Mouse (Mus musculus) hindbrain, postnatal 0 days (tissue): ENCODE data around the gene Ly6g6e. TPM values are rescaled to one million over a fixed set of nuclear protein-coding genes. Genes with fewer than 3 reads are reported as not detected.

Experiments used
- ATAC-seq: fragments of 200-750 bp; cut with Nextera tagmentation; 2 replicates; pipeline ENCODE4 v1.8.0; 2017; ENCODE audit warnings: mild to moderate bottlenecking, moderate TSS enrichment, moderate library complexity
- DNase-seq: peaks from one replicate; pipeline ENCODE4 v3.0.0-alpha.2; 2015; ENCODE audit warnings: low spot score
- H3K27ac ChIP-seq: fragments of 300-500 bp; sonication (generic); 2 replicates; pipeline ENCODE4 v1.5.1; 2014; ENCODE audit warnings: mild to moderate bottlenecking
- H3K27me3 ChIP-seq: fragments of 300-500 bp; sonication (generic); 2 replicates; pipeline ENCODE4 v1.6.1; 2014; ENCODE audit warnings: low read length, mixed read lengths; ENCODE audit not compliant: insufficient read depth
- H3K36me3 ChIP-seq: fragments of 300-500 bp; sonication (generic); 2 replicates; pipeline ENCODE4 v1.6.1; 2014; ENCODE audit warnings: low read length, mixed read lengths; ENCODE audit not compliant: insufficient read depth
- H3K4me1 ChIP-seq: fragments of 300-500 bp; sonication (generic); 2 replicates; pipeline ENCODE4 v1.6.1; 2014; ENCODE audit warnings: antibody characterized with exemption, low read length, mixed read lengths; ENCODE audit not compliant: insufficient read depth
- H3K4me2 ChIP-seq: fragments of 300-500 bp; sonication (generic); 2 replicates; pipeline ENCODE4 v1.6.1; 2014; ENCODE audit warnings: low read depth, mild to moderate bottlenecking, low read length, moderate library complexity, mixed read lengths
- H3K4me3 ChIP-seq: fragments of 300-500 bp; sonication (generic); 2 replicates; pipeline ENCODE4 v1.5.1; 2014; ENCODE audit warnings: low read length
- H3K9ac ChIP-seq: fragments of 300-500 bp; sonication (generic); replicated peaks from 2 replicates; pipeline ENCODE4 v1.6.1; 2014; ENCODE audit warnings: mild to moderate bottlenecking, low read length, moderate library complexity, mixed read lengths
- H3K9me3 ChIP-seq: fragments of 300-500 bp; sonication (generic); 2 replicates; pipeline ENCODE4 v1.6.1; 2016; ENCODE audit warnings: low read length, mixed read lengths
- CTCF ChIP-seq: IDR thresholded peaks from 2 replicates; pipeline ENCODE4 v1.5.1; 2016; ENCODE audit warnings: antibody characterized with exemption, control low read depth, low read depth
- WGBS: fragments of 180-500 bp; shearing (Covaris S2); extraction: QIAGEN DNeasy Blood & Tissue Kit; methylation state at CpG from one replicate; pipeline ENCODE4 v1.1.7; 2014; 5-methylcytosine and 5-hydroxymethylcytosine counted together
- polyA plus RNA-seq: library from polyadenylated mRNA; unstranded; fragments of >200 nt; fragmentation: Nextera tagmentation; extraction: Ambion mirVana; gene quantifications from 2 replicates; pipeline ENCODE4 v1.2.1, GENCODE M21; 2015
- total RNA-seq: library from RNA; depleted of rRNA; stranded (reverse); fragments of >200 nt; gene quantifications from 2 replicates; pipeline ENCODE4 v1.2.3, GENCODE M21; 2014

Gene Ly6g6e
- total and polyA plus RNA-seq, 2 experiments from 2014 or later, result 0.44 TPM; not detected in 1

DNA sequence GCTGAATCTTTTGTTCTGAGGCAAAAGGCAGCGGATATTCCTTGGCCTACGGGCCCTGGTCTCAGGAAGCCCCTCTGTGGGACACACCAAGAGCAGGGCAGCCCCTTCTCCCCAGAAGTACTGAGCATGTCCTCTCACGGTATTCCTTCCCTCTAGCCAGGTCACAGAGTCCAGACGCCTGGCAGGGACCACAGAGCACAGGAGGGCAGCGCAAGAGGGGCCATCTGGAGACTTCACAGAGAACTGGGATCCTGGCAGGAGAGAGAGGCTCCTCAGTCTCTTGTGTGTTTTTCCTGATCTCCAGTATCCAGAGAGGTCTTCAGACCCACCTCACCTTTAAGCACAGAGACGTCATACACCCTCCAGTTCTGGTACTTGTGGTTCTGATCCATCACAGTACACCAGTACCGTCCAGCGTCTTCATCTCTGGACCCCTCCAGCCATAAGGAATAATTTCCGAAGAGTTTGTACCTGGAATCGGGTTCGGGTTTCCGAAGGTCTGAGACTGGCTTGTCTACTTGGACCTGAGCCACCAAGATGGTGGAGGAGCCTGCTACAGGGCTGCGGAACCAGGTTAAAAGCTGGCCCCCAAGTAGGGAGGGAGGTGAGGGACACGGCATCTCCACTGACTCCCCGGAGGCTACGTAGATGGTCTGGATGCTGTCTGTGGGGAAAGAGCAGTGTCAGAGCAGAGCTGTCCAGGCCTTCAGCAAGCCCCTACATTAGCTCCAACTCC is 6.3 kb downstream of the Ly6g6e start:
- Histone ChIP-seq H3K9me3 (no peaks in the 10 kb centered on the region), H3K27ac (no peak overlapping the region), H3K4me2 (no peak overlapping the region), H3K4me3 (no peak overlapping the region), H3K36me3 (no peaks in the 10 kb centered on the region), H3K27me3 (no peaks in the 10 kb centered on the region), H3K4me1 (no peaks in the 10 kb centered on the region), H3K9ac (no peak overlapping the region)
- DNase-seq (no peak), ATAC-seq (no peak)
- no peak for TF ChIP-seq CTCF
- WGBS, result 87% methylated on average over 16 of the region's 16 CpGs

DNA sequence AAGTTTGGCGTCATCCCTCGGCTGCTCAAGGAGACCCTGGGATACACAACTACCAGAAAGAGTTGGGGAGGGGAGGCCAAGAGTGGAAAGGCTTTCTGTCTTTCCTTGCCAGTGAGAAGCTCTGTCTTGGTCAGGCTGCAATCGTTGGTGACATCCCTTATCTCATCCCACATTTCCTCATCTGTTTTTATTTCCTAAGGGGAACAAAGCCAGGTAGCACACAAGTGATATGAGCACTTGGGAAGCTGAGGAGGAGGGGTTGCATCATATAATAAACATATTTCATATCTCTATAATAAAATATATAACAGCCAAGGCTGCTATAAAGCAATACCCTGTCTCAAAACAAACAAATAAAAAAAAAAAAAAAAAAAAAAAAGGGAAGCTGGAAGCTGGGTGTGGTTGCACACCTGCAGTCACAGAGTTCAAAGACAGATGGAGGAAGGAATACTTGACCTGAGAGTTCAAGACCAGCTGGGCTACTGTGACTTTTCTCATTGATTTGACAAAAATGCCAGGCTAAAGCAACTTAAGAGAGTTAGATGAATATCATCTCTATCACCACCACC is 7.3 kb downstream of the Ly6g6e start:
- no peaks in the 10 kb centered on the region for H3K9me3 ChIP-seq
- ATAC-seq (no peak), DNase-seq (no peak)
- TF ChIP-seq CTCF, result no peak
- no peak overlapping the region for H3K4me2 ChIP-seq
- WGBS, result 78% methylated on average over 3 of the region's 3 CpGs
- H3K4me3 ChIP-seq, result no peak overlapping the region
- H3K4me1 ChIP-seq, result no peaks in the 10 kb centered on the region
- no peak overlapping the region for H3K27ac ChIP-seq
- H3K36me3 ChIP-seq, result no peaks in the 10 kb centered on the region
- no peaks in the 10 kb centered on the region for H3K27me3 ChIP-seq
- H3K9ac ChIP-seq, result no peak overlapping the region

DNA sequence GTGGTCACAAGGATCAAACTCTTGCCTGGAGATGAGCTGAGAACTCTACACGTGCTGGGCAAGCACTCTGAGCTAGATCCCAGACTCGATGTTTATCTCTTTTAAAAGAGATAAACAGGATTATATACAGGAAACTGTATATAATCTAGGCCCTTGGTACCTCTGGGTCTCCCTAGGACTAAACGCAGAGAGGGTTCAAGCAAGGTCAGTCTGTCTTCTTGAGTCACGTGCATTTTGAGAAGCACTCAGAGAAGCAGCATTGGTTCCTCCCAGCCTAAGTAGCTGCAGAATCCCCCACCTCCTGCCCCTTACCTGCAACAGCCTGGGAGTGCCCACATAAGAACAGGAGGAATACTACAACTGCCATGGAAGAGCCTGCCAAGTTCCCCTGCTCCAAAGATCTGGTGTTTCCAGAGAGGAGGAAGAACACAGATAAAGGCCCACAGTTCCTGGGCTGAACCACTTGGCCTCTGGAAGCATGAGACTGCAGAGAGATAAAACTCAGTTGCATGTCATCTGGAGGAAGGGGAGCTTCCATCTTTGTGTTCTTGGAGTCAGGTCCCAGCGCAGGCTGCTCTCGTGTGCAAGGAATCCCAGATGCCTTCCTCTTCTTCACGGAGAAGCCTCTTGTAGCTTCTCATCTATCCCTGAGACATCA is 8.6 kb downstream of the Ly6g6e start, which contains the start of gene Ly6g6f:
Gene Ly6g6f, minus strand, starts transcription at position 403 of the 658 bp plus-strand sequence.
- ATAC-seq, result no peak
- 74% methylated on average over 7 of the region's 7 CpGs for WGBS
- no peaks in the 10 kb centered on the region for H3K9me3 ChIP-seq
- no peak for DNase-seq
- H3K27me3 ChIP-seq, result no peaks in the 10 kb centered on the region
- no peak within 1 kb of the TSS for H3K27ac ChIP-seq
- no peaks in the 10 kb centered on the region for H3K36me3 ChIP-seq
- no peak within 1 kb of the TSS; the same call in 1 of the 2 replicates for H3K9ac ChIP-seq
- peaks cover 5% of the 10 kb centered on the region for H3K4me1 ChIP-seq
- TF ChIP-seq CTCF, result no peak
- no peak within 1 kb of the TSS for H3K4me2 ChIP-seq
- H3K4me3 ChIP-seq, result no peak within 1 kb of the TSS

DNA sequence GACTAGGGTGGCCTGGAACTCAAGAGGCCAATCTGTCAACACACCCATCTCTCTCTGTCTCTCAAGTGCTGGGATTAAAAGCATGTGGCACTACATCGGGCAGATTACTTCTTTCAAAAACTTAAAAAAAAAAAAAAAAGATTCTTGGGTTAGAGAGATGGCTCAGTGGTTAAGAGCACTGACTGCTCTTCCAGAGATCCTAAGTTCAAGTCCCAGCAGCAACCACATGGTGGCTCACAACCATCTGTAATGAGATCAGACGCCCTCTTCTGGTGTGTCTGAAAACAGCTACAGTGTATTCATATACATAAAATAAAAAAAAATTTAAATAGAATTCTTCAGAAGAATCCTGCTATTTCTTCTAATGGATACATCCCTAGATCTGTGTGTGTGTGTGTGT is 11.4 kb downstream of the Ly6g6e start:
- peak; percentile 55 for TF ChIP-seq CTCF
- H3K36me3 ChIP-seq, result peaks cover 11% of the 10 kb centered on the region; the same call in 1 of the 2 replicates
- DNase-seq (no peak), ATAC-seq (no peak)
- H3K9ac ChIP-seq, result no peak overlapping the region
- H3K27me3 ChIP-seq, result no peaks in the 10 kb centered on the region
- WGBS, result 48% methylated on average over 2 of the region's 2 CpGs
- H3K9me3 ChIP-seq, result no peaks in the 10 kb centered on the region
- peaks cover 11% of the 10 kb centered on the region for H3K4me1 ChIP-seq
- no peak overlapping the region for H3K27ac ChIP-seq
- H3K4me3 ChIP-seq, result no peak overlapping the region
- no peak overlapping the region for H3K4me2 ChIP-seq

DNA sequence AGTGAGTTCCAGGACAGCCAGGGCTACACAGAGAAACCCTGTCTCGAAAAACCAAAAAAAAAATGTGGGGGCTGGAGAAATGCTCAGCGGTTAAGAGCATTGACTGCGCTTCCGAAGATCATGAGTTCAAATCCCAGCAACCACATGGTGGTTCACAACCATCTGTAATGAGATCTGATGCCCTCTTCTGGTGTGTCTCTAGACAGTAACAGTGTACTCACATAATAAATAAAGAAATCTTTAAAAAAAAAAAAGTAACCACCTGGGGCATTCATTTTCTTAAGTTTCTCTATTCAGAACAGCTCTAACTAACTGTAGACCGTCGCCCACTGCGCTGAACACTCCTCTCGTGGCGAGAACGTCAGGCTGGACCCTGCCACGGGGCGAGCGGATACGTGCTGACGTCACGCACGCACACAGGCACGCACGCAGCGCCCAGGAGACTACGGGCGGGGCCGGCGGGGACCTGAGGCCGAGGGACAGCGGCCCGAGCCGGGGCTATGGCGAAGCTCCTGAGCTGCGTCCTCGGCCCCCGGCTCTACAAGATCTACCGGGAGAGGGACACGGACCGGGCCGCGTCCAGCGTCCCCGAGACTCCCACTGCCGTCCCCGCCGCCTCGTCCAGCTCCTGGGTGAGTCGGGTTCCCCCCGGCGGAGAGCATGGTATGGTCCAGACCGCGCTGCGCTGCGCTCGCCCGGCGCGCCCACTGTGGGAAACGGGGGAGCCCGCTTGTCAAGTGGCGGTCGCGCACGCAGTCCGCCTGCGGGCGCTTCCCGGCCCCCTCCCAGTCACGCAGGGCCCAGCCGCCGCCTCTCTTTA is 12.3 kb downstream of the Ly6g6e start, which contains the start of gene Abhd16a:
Gene Abhd16a, plus strand, starts transcription at position 439 of the 820 bp plus-strand sequence.
- WGBS, result 3% methylated on average over 62 of the region's 67 CpGs

More for the DNA sequence above, 12.3 kb downstream of the Ly6g6e start, which contains the start of gene Abhd16a:
- Histone ChIP-seq H3K27ac (peak within 1 kb of the TSS; percentile 98), H3K9me3 (no peaks in the 10 kb centered on the region), H3K27me3 (no peaks in the 10 kb centered on the region), H3K4me2 (peak within 1 kb of the TSS; percentile 68), H3K9ac (peak within 1 kb of the TSS; percentile 86), H3K36me3 (peaks cover 18% of the 10 kb centered on the region; the same call in 1 of the 2 replicates), H3K4me3 (peak within 1 kb of the TSS; percentile 68), H3K4me1 (peaks cover 11% of the 10 kb centered on the region)
- DNase-seq (peak; percentile 97), ATAC-seq (peak; percentile 98)
- TF ChIP-seq CTCF, result peak; percentile 30; the same call in 1 of the 2 replicates
